Mouse (Mus musculus): ENCODE measurements at regions not wholly inside any gene's neighbourhood (a gene's known extent, or its start where the extent isn't known, plus 50 kb on each side); places are given as distances from the start of the nearest gene placed in this dataset.

- H3K9ac ChIP-seq (ENCODE audit: low read depth, low read length), result no peak overlapping the region
- H3K27ac ChIP-seq (ENCODE audit: low read depth, low read length), result no peak overlapping the region
- no peaks in the 10 kb centered on the region for H3K4me1 ChIP-seq (replicated peaks; ENCODE audit: control insufficient read depth, insufficient read depth, low read length)
- H3K36me3 ChIP-seq (ENCODE audit: control insufficient read depth, insufficient read depth, low read length), result no peaks in the 10 kb centered on the region
- ATAC-seq (ENCODE audit: low FRiP score) (no peak), DNase-seq (ENCODE audit: low spot score) (no peak)
- 75% methylated on average over 3 of the region's 3 CpGs for WGBS
- no peak overlapping the region for H3K4me3 ChIP-seq (ENCODE audit: low read depth, low read length)
- no peak overlapping the region for H3K4me2 ChIP-seq (replicated peaks; ENCODE audit: low read depth, low read length)
- H3K9me3 ChIP-seq (ENCODE audit: control insufficient read depth, low read length), result no peaks in the 10 kb centered on the region
- no peaks in the 10 kb centered on the region for H3K27me3 ChIP-seq (ENCODE audit: control insufficient read depth, insufficient read depth, low read length)
These were observed 827.0 kb downstream of the Gsdmc2 start for GRCm38 (mm10) chr15:63017966-63018365.

GRCm38 (mm10) chr15:63006471-63007228 is 838.3 kb downstream of the Gsdmc2 start:
- Histone ChIP-seq H3K27ac (ENCODE audit: low read depth, low read length) (no peak overlapping the region), H3K27me3 (ENCODE audit: control insufficient read depth, insufficient read depth, low read length) (no peaks in the 10 kb centered on the region), H3K36me3 (ENCODE audit: control insufficient read depth, insufficient read depth, low read length) (no peaks in the 10 kb centered on the region), H3K4me2 (replicated peaks; ENCODE audit: low read depth, low read length) (no peak overlapping the region), H3K4me1 (replicated peaks; ENCODE audit: control insufficient read depth, insufficient read depth, low read length) (no peaks in the 10 kb centered on the region), H3K9ac (ENCODE audit: low read depth, low read length) (no peak overlapping the region), H3K4me3 (ENCODE audit: low read depth, low read length) (no peak overlapping the region), H3K9me3 (ENCODE audit: control insufficient read depth, low read length) (no peaks in the 10 kb centered on the region)
- WGBS, result 86% methylated on average over 13 of the region's 14 CpGs
- DNase-seq (ENCODE audit: low spot score), result no peak
- ATAC-seq (ENCODE audit: low FRiP score), result no peak

GRCm38 (mm10) chr15:62994691-62995090 is 850.3 kb downstream of the Gsdmc2 start:
- WGBS, result 90% methylated on average over 2 of the region's 2 CpGs
- H3K4me2 ChIP-seq (replicated peaks; ENCODE audit: low read depth, low read length), result no peak overlapping the region
- H3K27me3 ChIP-seq (ENCODE audit: control insufficient read depth, insufficient read depth, low read length), result no peaks in the 10 kb centered on the region
- DNase-seq (ENCODE audit: low spot score) (no peak), ATAC-seq (ENCODE audit: low FRiP score) (no peak)
- H3K27ac ChIP-seq (ENCODE audit: low read depth, low read length), result no peak overlapping the region
- no peaks in the 10 kb centered on the region for H3K9me3 ChIP-seq (ENCODE audit: control insufficient read depth, low read length)
- no peak overlapping the region for H3K4me3 ChIP-seq (ENCODE audit: low read depth, low read length)
- H3K4me1 ChIP-seq (replicated peaks; ENCODE audit: control insufficient read depth, insufficient read depth, low read length), result no peaks in the 10 kb centered on the region
- H3K9ac ChIP-seq (ENCODE audit: low read depth, low read length), result no peak overlapping the region
- H3K36me3 ChIP-seq (ENCODE audit: control insufficient read depth, insufficient read depth, low read length), result no peaks in the 10 kb centered on the region

GRCm38 (mm10) chr15:62986871-62987270 is 858.1 kb downstream of the Gsdmc2 start:
- no peaks in the 10 kb centered on the region for H3K4me1 ChIP-seq (replicated peaks; ENCODE audit: control insufficient read depth, insufficient read depth, low read length)
- H3K4me3 ChIP-seq (ENCODE audit: low read depth, low read length), result no peak overlapping the region
- no peaks in the 10 kb centered on the region for H3K27me3 ChIP-seq (ENCODE audit: control insufficient read depth, insufficient read depth, low read length)
- no peak overlapping the region for H3K9ac ChIP-seq (ENCODE audit: low read depth, low read length)
- DNase-seq (ENCODE audit: low spot score) (no peak), ATAC-seq (ENCODE audit: low FRiP score) (no peak)
- H3K27ac ChIP-seq (ENCODE audit: low read depth, low read length), result no peak overlapping the region
- no peaks in the 10 kb centered on the region for H3K9me3 ChIP-seq (ENCODE audit: control insufficient read depth, low read length)
- WGBS, result 85% methylated on average over 4 of the region's 4 CpGs
- no peaks in the 10 kb centered on the region for H3K36me3 ChIP-seq (ENCODE audit: control insufficient read depth, insufficient read depth, low read length)
- no peak overlapping the region for H3K4me2 ChIP-seq (replicated peaks; ENCODE audit: low read depth, low read length)

- H3K27me3 ChIP-seq (ENCODE audit: control insufficient read depth, insufficient read depth, low read length), result no peaks in the 10 kb centered on the region
- H3K4me2 ChIP-seq (replicated peaks; ENCODE audit: low read depth, low read length), result no peak overlapping the region
- H3K36me3 ChIP-seq (ENCODE audit: control insufficient read depth, insufficient read depth, low read length), result no peaks in the 10 kb centered on the region
- no peak overlapping the region for H3K4me3 ChIP-seq (ENCODE audit: low read depth, low read length)
- H3K4me1 ChIP-seq (replicated peaks; ENCODE audit: control insufficient read depth, insufficient read depth, low read length), result no peaks in the 10 kb centered on the region
- 85% methylated on average over 7 of the region's 7 CpGs for WGBS
- H3K9ac ChIP-seq (ENCODE audit: low read depth, low read length), result no peak overlapping the region
- no peak overlapping the region for H3K27ac ChIP-seq (ENCODE audit: low read depth, low read length)
- ATAC-seq (ENCODE audit: low FRiP score) (no peak), DNase-seq (ENCODE audit: low spot score) (no peak)
- no peaks in the 10 kb centered on the region for H3K9me3 ChIP-seq (ENCODE audit: control insufficient read depth, low read length)
These were observed 858.8 kb downstream of the Gsdmc2 start for GRCm38 (mm10) chr15:62986147-62986546.

GRCm38 (mm10) chr15:62970566-62970965 is 874.4 kb downstream of the Gsdmc2 start:
- H3K4me3 ChIP-seq (ENCODE audit: low read depth, low read length), result no peak overlapping the region
- no peaks in the 10 kb centered on the region for H3K4me1 ChIP-seq (replicated peaks; ENCODE audit: control insufficient read depth, insufficient read depth, low read length)
- no peaks in the 10 kb centered on the region for H3K27me3 ChIP-seq (ENCODE audit: control insufficient read depth, insufficient read depth, low read length)
- no peak overlapping the region for H3K27ac ChIP-seq (ENCODE audit: low read depth, low read length)
- 86% methylated on average over 2 of the region's 2 CpGs for WGBS
- H3K36me3 ChIP-seq (ENCODE audit: control insufficient read depth, insufficient read depth, low read length), result no peaks in the 10 kb centered on the region
- no peak overlapping the region for H3K4me2 ChIP-seq (replicated peaks; ENCODE audit: low read depth, low read length)
- H3K9me3 ChIP-seq (ENCODE audit: control insufficient read depth, low read length), result no peaks in the 10 kb centered on the region
- DNase-seq (ENCODE audit: low spot score), result no peak
- ATAC-seq (ENCODE audit: low FRiP score), result no peak
- no peak overlapping the region for H3K9ac ChIP-seq (ENCODE audit: low read depth, low read length)

- Histone ChIP-seq H3K9ac (ENCODE audit: low read depth, low read length) (no peak overlapping the region), H3K4me1 (replicated peaks; ENCODE audit: control insufficient read depth, insufficient read depth, low read length) (no peaks in the 10 kb centered on the region), H3K4me3 (ENCODE audit: low read depth, low read length) (no peak overlapping the region), H3K9me3 (ENCODE audit: control insufficient read depth, low read length) (no peaks in the 10 kb centered on the region), H3K27ac (ENCODE audit: low read depth, low read length) (no peak overlapping the region), H3K36me3 (ENCODE audit: control insufficient read depth, insufficient read depth, low read length) (no peaks in the 10 kb centered on the region), H3K4me2 (replicated peaks; ENCODE audit: low read depth, low read length) (no peak overlapping the region), H3K27me3 (ENCODE audit: control insufficient read depth, insufficient read depth, low read length) (no peaks in the 10 kb centered on the region)
- DNase-seq (ENCODE audit: low spot score) (no peak), ATAC-seq (ENCODE audit: low FRiP score) (no peak)
- 89% methylated on average over 5 of the region's 5 CpGs for WGBS
These were observed 882.3 kb downstream of the Gsdmc2 start for GRCm38 (mm10) chr15:62962681-62963080.

- no peak overlapping the region for H3K27ac ChIP-seq (ENCODE audit: low read depth, low read length)
- no peak overlapping the region for H3K9ac ChIP-seq (ENCODE audit: low read depth, low read length)
- DNase-seq (ENCODE audit: low spot score) (no peak), ATAC-seq (ENCODE audit: low FRiP score) (no peak)
- no peak overlapping the region for H3K4me3 ChIP-seq (ENCODE audit: low read depth, low read length)
- H3K9me3 ChIP-seq (ENCODE audit: control insufficient read depth, low read length), result no peaks in the 10 kb centered on the region
- no peak overlapping the region for H3K4me2 ChIP-seq (replicated peaks; ENCODE audit: low read depth, low read length)
- no peaks in the 10 kb centered on the region for H3K27me3 ChIP-seq (ENCODE audit: control insufficient read depth, insufficient read depth, low read length)
- WGBS, result 81% methylated on average over 1 of the region's 1 CpGs
- no peaks in the 10 kb centered on the region for H3K4me1 ChIP-seq (replicated peaks; ENCODE audit: control insufficient read depth, insufficient read depth, low read length)
- no peaks in the 10 kb centered on the region for H3K36me3 ChIP-seq (ENCODE audit: control insufficient read depth, insufficient read depth, low read length)
These were observed 884.4 kb downstream of the Gsdmc2 start for GRCm38 (mm10) chr15:62960623-62961022.

GRCm38 (mm10) chr15:62958506-62959330 is 886.3 kb downstream of the Gsdmc2 start:
- no peak overlapping the region for H3K9ac ChIP-seq (ENCODE audit: low read depth, low read length)
- no peak for ATAC-seq (ENCODE audit: low FRiP score)
- WGBS, result 74% methylated on average over 2 of the region's 2 CpGs
- no peaks in the 10 kb centered on the region for H3K36me3 ChIP-seq (ENCODE audit: control insufficient read depth, insufficient read depth, low read length)
- no peak overlapping the region for H3K4me2 ChIP-seq (replicated peaks; ENCODE audit: low read depth, low read length)
- DNase-seq (ENCODE audit: low spot score), result no peak
- H3K4me3 ChIP-seq (ENCODE audit: low read depth, low read length), result no peak overlapping the region
- no peaks in the 10 kb centered on the region for H3K4me1 ChIP-seq (replicated peaks; ENCODE audit: control insufficient read depth, insufficient read depth, low read length)
- no peaks in the 10 kb centered on the region for H3K27me3 ChIP-seq (ENCODE audit: control insufficient read depth, insufficient read depth, low read length)
- no peak overlapping the region for H3K27ac ChIP-seq (ENCODE audit: low read depth, low read length)
- H3K9me3 ChIP-seq (ENCODE audit: control insufficient read depth, low read length), result no peaks in the 10 kb centered on the region
